Mouse (Mus musculus) midbrain, embryonic 11.5 days (tissue): ENCODE data around the gene Cx3cr1. TPM values are rescaled to one million over a fixed set of nuclear protein-coding genes. Genes with fewer than 3 reads are reported as not detected.
"Not testable (repeated sequence)": the region's sequence is repeated elsewhere in the genome, so short reads cannot be mapped to it uniquely, and the experiment has no call there.

Experiments
- ATAC-seq: fragments of 200-750 bp; cut with Nextera tagmentation; 2 replicates; pipeline ENCODE4 v1.8.0; 2017; ENCODE audit warnings: moderate TSS enrichment, moderate library complexity; ENCODE audit not compliant: low FRiP score
- DNase-seq: peaks from one replicate; pipeline ENCODE4 v3.0.0; 2015; ENCODE audit warnings: low spot score; ENCODE audit errors: missing footprints
- H3K27ac ChIP-seq: fragments of 300-500 bp; sonication (generic); 2 replicates; pipeline ENCODE4 v1.5.1; 2014; ENCODE audit warnings: low read depth, low read length
- H3K27me3 ChIP-seq: fragments of 300-500 bp; sonication (generic); 2 replicates; pipeline ENCODE4 v1.6.1; 2014; ENCODE audit warnings: mild to moderate bottlenecking, low read length, moderate library complexity, mixed read lengths; ENCODE audit not compliant: control insufficient read depth, insufficient read depth
- H3K36me3 ChIP-seq: fragments of 300-500 bp; sonication (generic); 2 replicates; pipeline ENCODE4 v1.6.1; 2014; ENCODE audit warnings: mild to moderate bottlenecking, low read length, moderate library complexity, mixed read lengths; ENCODE audit not compliant: control insufficient read depth, insufficient read depth
- H3K4me1 ChIP-seq: fragments of 300-500 bp; sonication (generic); 2 replicates; pipeline ENCODE4 v1.6.1; 2014; ENCODE audit warnings: low read length; ENCODE audit not compliant: control insufficient read depth, insufficient read depth
- H3K4me2 ChIP-seq: fragments of 300-500 bp; sonication (generic); 2 replicates; pipeline ENCODE4 v1.6.1; 2014; ENCODE audit warnings: mild to moderate bottlenecking, moderate library complexity
- H3K4me3 ChIP-seq: fragments of 300-500 bp; sonication (generic); 2 replicates; pipeline ENCODE4 v1.5.1; 2014; ENCODE audit warnings: low read depth, low read length
- H3K9ac ChIP-seq: fragments of 300-500 bp; sonication (generic); 2 replicates; pipeline ENCODE4 v1.6.1; 2014; ENCODE audit warnings: low read length
- H3K9me3 ChIP-seq: fragments of 300-500 bp; sonication (generic); 2 replicates; pipeline ENCODE4 v1.6.1; 2016; ENCODE audit warnings: low read length; ENCODE audit not compliant: control insufficient read depth
- WGBS: fragments of 180-500 bp; shearing (Covaris S2); extraction: QIAGEN DNeasy Blood & Tissue Kit; methylation state at CpG from one replicate; pipeline ENCODE4 v1.1.7; 2014; 5-methylcytosine and 5-hydroxymethylcytosine counted together
- polyA plus RNA-seq: library from polyadenylated mRNA; unstranded; fragments of >200 nt; fragmentation: Nextera tagmentation; extraction: Ambion mirVana; gene quantifications from 2 replicates; pipeline ENCODE4 v1.2.1, GENCODE M21; 2014

Cx3cr1 gene
- polyA plus RNA-seq, 1 experiment from 2014 or later: 2.9 TPM

GRCm38 (mm10) chr9:120013251-120013820, 56.3 kb downstream of the Cx3cr1 start:
- Histone ChIP-seq H3K36me3 (no peaks in the 10 kb centered on the region), H3K4me3 (no peak overlapping the region), H3K4me1 (peaks cover 7% of the 10 kb centered on the region; the same call in 1 of the 2 replicates), H3K27me3 (no peaks in the 10 kb centered on the region), H3K4me2 (no peak overlapping the region), H3K9me3 (no peaks in the 10 kb centered on the region), H3K9ac (no peak overlapping the region), H3K27ac (no peak overlapping the region)
- DNase-seq (no peak), ATAC-seq (no peak)
- WGBS: 77% methylated on average over 11 of the region's 11 CpGs

DNA sequence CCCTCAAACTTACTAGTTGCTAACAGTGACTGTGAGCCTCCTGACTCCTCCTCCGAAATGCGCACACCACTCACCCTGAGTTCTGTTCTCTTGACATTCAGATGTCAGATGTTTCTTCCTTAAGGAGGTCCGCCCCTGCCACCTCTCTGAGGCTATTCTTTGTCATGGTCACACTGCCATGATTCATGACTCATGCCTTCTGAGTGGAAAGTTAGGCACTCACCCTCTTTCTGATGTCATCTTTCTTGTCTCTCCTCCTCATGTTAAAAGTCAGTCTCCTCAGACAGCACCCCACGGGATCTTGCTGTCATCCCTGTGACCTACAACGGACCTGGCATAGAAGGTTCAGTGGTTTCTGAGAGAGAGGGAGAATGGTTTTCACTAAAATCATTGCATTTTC, 56.9 kb downstream of the Cx3cr1 start:
- WGBS: 81% methylated on average over 5 of the region's 5 CpGs
- Histone ChIP-seq H3K27ac (no peak overlapping the region), H3K4me2 (no peak overlapping the region), H3K27me3 (no peaks in the 10 kb centered on the region), H3K9ac (no peak overlapping the region), H3K4me3 (no peak overlapping the region), H3K4me1 (peaks cover 7% of the 10 kb centered on the region; the same call in 1 of the 2 replicates), H3K36me3 (no peaks in the 10 kb centered on the region), H3K9me3 (no peaks in the 10 kb centered on the region)
- no peak for DNase-seq
- ATAC-seq: no peak

GRCm38 (mm10) chr9:120012161-120012560, 57.5 kb downstream of the Cx3cr1 start:
- not testable (repeated sequence) for H3K4me1 ChIP-seq, H3K27ac ChIP-seq, H3K4me3 ChIP-seq, DNase-seq, H3K4me2 ChIP-seq, H3K9ac ChIP-seq, H3K36me3 ChIP-seq, H3K27me3 ChIP-seq, ATAC-seq, H3K9me3 ChIP-seq
- 86% methylated on average over 6 of the region's 6 CpGs for WGBS

DNA sequence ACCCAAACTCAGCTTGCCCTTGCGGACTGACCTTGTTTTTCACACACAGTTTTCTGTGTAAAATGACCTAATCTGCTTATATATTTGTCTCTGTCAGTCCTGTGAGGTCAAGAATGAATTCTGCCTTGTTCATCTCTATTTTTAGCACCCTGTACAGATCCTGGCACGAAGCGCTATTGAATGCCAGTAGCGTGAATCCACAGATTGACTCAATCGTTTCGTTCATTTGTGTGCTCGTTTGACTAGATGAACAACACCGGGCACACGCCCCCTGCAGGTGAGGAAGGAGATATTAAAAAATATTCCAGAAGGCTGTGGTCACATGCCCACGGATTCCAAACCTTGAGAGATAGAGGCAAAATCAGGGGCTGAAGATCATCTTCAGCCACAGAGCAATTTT, 58.1 kb downstream of the Cx3cr1 start:
- Histone ChIP-seq H3K4me2 (peak overlapping the region; percentile 87), H3K4me1 (peaks cover 7% of the 10 kb centered on the region; the same call in 1 of the 2 replicates), H3K36me3 (no peaks in the 10 kb centered on the region), H3K9ac (peak overlapping the region; percentile 4; the same call in 1 of the 2 replicates), H3K9me3 (no peaks in the 10 kb centered on the region), H3K27ac (no peak overlapping the region), H3K4me3 (peak overlapping the region; percentile 46), H3K27me3 (no peaks in the 10 kb centered on the region)
- ATAC-seq: peak; percentile 61
- DNase-seq: no peak
- WGBS: 1% methylated on average over 10 of the region's 10 CpGs

GRCm38 (mm10) chr9:120010781-120011511, 58.7 kb downstream of the Cx3cr1 start:
- Histone ChIP-seq H3K4me2 (peak overlapping the region; percentile 87), H3K27ac (peak overlapping the region; percentile 54), H3K36me3 (no peaks in the 10 kb centered on the region), H3K9me3 (no peaks in the 10 kb centered on the region), H3K9ac (peak overlapping the region; percentile 45; the same call in 1 of the 2 replicates), H3K4me3 (peak overlapping the region; percentile 46), H3K4me1 (peaks cover 7% of the 10 kb centered on the region; the same call in 1 of the 2 replicates), H3K27me3 (no peaks in the 10 kb centered on the region)
- ATAC-seq: peak; percentile 95
- DNase-seq: peak; percentile 99
- 2% methylated on average over 56 of the region's 60 CpGs for WGBS

GRCm38 (mm10) chr9:120009871-120010270, 59.8 kb downstream of the Cx3cr1 start:
- Histone ChIP-seq H3K4me3 (no peak overlapping the region), H3K9ac (no peak overlapping the region), H3K4me1 (peaks cover 7% of the 10 kb centered on the region; the same call in 1 of the 2 replicates), H3K36me3 (no peaks in the 10 kb centered on the region), H3K27ac (no peak overlapping the region), H3K27me3 (no peaks in the 10 kb centered on the region), H3K4me2 (no peak overlapping the region), H3K9me3 (no peaks in the 10 kb centered on the region)
- DNase-seq (no peak), ATAC-seq (no peak)
- 95% methylated on average over 3 of the region's 3 CpGs for WGBS

GRCm38 (mm10) chr9:120009226-120009841, 60.3 kb downstream of the Cx3cr1 start:
- no peak overlapping the region for H3K4me3 ChIP-seq
- ATAC-seq: no peak
- no peak overlapping the region for H3K27ac ChIP-seq
- H3K27me3 ChIP-seq: no peaks in the 10 kb centered on the region
- no peak overlapping the region for H3K9ac ChIP-seq
- no peak overlapping the region for H3K4me2 ChIP-seq
- H3K9me3 ChIP-seq: no peaks in the 10 kb centered on the region
- WGBS: 84% methylated on average over 7 of the region's 7 CpGs
- H3K4me1 ChIP-seq: peaks cover 7% of the 10 kb centered on the region; the same call in 1 of the 2 replicates
- no peaks in the 10 kb centered on the region for H3K36me3 ChIP-seq
- DNase-seq: no peak

DNA sequence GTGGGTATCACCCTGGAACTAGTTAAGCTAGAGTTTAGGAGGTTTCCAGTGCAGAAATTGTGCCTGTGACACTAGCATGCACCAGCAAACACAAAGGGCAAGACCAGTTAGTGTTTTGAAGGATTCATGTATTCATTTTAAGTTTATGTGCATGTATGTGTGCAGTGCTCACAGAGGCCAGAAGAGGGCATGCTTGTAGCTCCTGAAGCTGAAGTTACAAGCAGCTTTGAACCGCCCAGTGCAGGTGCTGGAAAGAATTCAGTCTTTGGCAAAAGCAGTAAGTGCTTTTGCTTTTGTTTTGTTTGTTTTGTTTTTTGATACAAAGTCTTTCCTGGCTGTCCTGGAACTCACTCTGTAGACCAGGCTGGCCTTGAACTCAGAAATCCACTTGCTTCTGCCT, 61.8 kb downstream of the Cx3cr1 start:
- Histone ChIP-seq H3K4me3 (no peak overlapping the region), H3K27me3 (no peaks in the 10 kb centered on the region), H3K27ac (no peak overlapping the region), H3K9ac (no peak overlapping the region), H3K36me3 (no peaks in the 10 kb centered on the region), H3K4me2 (no peak overlapping the region), H3K9me3 (no peaks in the 10 kb centered on the region), H3K4me1 (peaks cover 8% of the 10 kb centered on the region; the same call in 1 of the 2 replicates)
- DNase-seq: no peak
- 85% methylated on average over 1 of the region's 1 CpGs for WGBS
- no peak for ATAC-seq

DNA sequence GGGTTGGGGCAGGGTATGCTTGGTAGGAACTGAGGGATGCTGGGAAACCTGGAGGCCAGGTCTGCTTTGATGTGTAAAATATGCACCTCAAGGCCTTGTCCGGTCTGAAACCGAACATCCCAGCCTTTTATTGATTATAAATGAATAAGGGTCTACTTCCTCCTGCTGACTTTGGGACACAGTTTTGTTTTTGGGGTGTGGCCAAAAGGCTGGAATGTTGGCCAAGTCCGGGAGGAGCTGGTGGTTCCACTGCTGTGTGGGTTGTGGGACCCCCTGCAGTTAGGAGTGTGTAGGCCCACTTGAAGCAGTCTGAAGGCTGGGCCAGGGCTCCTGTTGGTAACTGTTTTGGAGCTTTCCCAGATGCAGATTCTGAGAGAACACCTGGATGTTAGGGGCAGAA, 63.7 kb downstream of the Cx3cr1 start:
- no peak overlapping the region for H3K27ac ChIP-seq
- ATAC-seq (no peak), DNase-seq (no peak)
- no peak overlapping the region for H3K4me2 ChIP-seq
- H3K9me3 ChIP-seq: no peaks in the 10 kb centered on the region
- H3K4me3 ChIP-seq: no peak overlapping the region
- no peaks in the 10 kb centered on the region; the same call in 1 of the 2 replicates for H3K27me3 ChIP-seq
- no peaks in the 10 kb centered on the region for H3K36me3 ChIP-seq
- peaks cover 6% of the 10 kb centered on the region; the same call in 1 of the 2 replicates for H3K4me1 ChIP-seq
- no peak overlapping the region for H3K9ac ChIP-seq
- WGBS: 87% methylated on average over 3 of the region's 3 CpGs
